Mouse (Mus musculus) embryonic facial prominence, embryonic 14.5 days (tissue): ENCODE results near the gene Spib. TPM values are rescaled to one million over a fixed set of nuclear protein-coding genes. Genes with fewer than 3 reads are reported as not detected.
A peak's percentile ranks its signal among the peaks of the same experiment; 100 is the strongest.

Experiments
- ATAC-seq: fragments of 200-750 bp; cut with Nextera tagmentation; 2 replicates; pipeline ENCODE4 v1.8.0; 2017; ENCODE audit warnings: low read depth, moderate number of reproducible peaks, moderate TSS enrichment
- DNase-seq: peaks from one replicate; pipeline ENCODE4 v3.0.0-alpha.2; 2015; ENCODE audit warnings: low spot score
- H3K27ac ChIP-seq: fragments of 300-500 bp; sonication (generic); replicated peaks from 2 replicates; pipeline ENCODE4 v1.5.1; 2014; ENCODE audit warnings: low read depth, mild to moderate bottlenecking, low read length, moderate library complexity
- H3K27me3 ChIP-seq: fragments of 300-500 bp; sonication (generic); replicated peaks from 2 replicates; pipeline ENCODE4 v1.6.1; 2014; ENCODE audit warnings: low read length; ENCODE audit not compliant: control insufficient read depth, insufficient read depth
- H3K36me3 ChIP-seq: fragments of 300-500 bp; sonication (generic); 2 replicates; pipeline ENCODE4 v1.6.1; 2014; ENCODE audit warnings: low read length, mixed read lengths; ENCODE audit not compliant: control insufficient read depth, insufficient read depth
- H3K4me1 ChIP-seq: fragments of 300-500 bp; sonication (generic); 2 replicates; pipeline ENCODE4 v1.6.1; 2014; ENCODE audit warnings: antibody characterized with exemption, low read length; ENCODE audit not compliant: control insufficient read depth, insufficient read depth
- H3K4me2 ChIP-seq: fragments of 300-500 bp; sonication (generic); 2 replicates; pipeline ENCODE4 v1.6.1; 2014; ENCODE audit warnings: low read depth, mild to moderate bottlenecking, low read length, moderate library complexity, mixed read lengths
- H3K4me3 ChIP-seq: fragments of 300-500 bp; sonication (generic); 2 replicates; pipeline ENCODE4 v1.5.1; 2014; ENCODE audit warnings: low read depth, mild to moderate bottlenecking, low read length
- H3K9ac ChIP-seq: fragments of 300-500 bp; sonication (generic); 2 replicates; pipeline ENCODE4 v1.6.1; 2014; ENCODE audit warnings: low read depth, mild to moderate bottlenecking, low read length, moderate library complexity, mixed read lengths
- H3K9me3 ChIP-seq: fragments of 300-500 bp; sonication (generic); 2 replicates; pipeline ENCODE4 v1.6.1; 2016; ENCODE audit warnings: low read length; ENCODE audit not compliant: control insufficient read depth
- WGBS: fragments of 180-500 bp; shearing (Covaris S2); extraction: QIAGEN DNeasy Blood & Tissue Kit; methylation state at CpG from one replicate; pipeline ENCODE4 v1.1.7; 2014; 5-methylcytosine and 5-hydroxymethylcytosine counted together
- polyA plus RNA-seq: library from polyadenylated mRNA; unstranded; fragments of >200 nt; fragmentation: Nextera tagmentation; extraction: Ambion mirVana; gene quantifications from 2 replicates; pipeline ENCODE4 v1.2.1, GENCODE M21; 2014

The Spib gene
- polyA plus RNA-seq, 1 experiment from 2014 or later, result 0.26 TPM

DNA sequence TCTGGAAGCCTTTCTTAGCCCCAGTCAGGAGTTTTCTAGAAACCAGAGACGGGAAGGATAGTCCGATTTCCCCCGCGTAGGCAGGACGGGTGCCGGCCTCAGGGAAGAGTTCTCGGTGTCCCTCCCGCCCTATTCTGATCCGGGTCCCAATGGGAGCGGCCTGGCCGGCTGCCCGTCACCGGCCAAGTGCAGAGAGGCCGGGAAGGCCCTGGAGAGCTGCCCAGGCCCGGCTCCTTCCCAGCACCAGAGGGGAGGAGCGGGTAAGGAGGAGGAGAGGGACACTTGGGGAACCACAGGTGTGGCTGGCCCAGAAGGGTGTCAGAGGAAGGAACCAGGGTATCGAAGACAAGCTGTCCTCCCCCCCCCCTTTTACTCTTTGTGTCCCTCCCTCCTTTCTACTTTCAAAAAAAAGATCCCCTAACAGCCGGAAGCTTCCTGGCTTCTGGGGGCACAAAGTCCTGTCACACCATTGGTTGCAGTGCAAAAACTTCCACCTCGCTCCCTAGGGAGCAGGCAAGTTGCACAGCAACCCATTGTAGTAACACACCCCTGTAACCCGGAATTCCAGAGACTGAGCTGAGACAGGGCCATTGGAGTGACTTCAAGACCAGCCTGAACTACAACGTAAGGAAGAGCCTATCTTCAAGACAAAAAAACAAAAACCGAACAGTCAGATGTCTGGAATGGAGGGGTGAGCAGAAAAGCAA lies 6.6 kb downstream of the Spib start:
- Histone ChIP-seq H3K36me3 (no peaks in the 10 kb centered on the region), H3K9ac (0 out of 2 replicates have a peak overlapping the region, but pooled peaks have one; percentile 16), H3K9me3 (no peaks in the 10 kb centered on the region), H3K4me2 (peak overlapping the region; percentile 25; the same call in 1 of the 2 replicates), H3K27me3 (peaks cover 59% of the 10 kb centered on the region), H3K27ac (no peak overlapping the region), H3K4me3 (no peak overlapping the region), H3K4me1 (peaks cover 6% of the 10 kb centered on the region; the same call in 1 of the 2 replicates)
- WGBS, result 11% methylated on average over 19 of the region's 22 CpGs
- ATAC-seq (peak; percentile 7; the same call in 1 of the 2 replicates), DNase-seq (peak; percentile 46)

GRCm38 (mm10) chr7:44524502-44524901 lies 7.4 kb downstream of the Spib start, which contains the start of gene Mybpc2:
Gene Mybpc2 (minus strand): TSS chr7:44524656.
- no peak within 1 kb of the TSS for H3K4me3 ChIP-seq
- H3K27ac ChIP-seq, result no peak within 1 kb of the TSS
- ATAC-seq (no peak), DNase-seq (no peak)
- no peaks in the 10 kb centered on the region for H3K36me3 ChIP-seq
- WGBS, result 25% methylated on average over 12 of the region's 12 CpGs
- peaks cover 59% of the 10 kb centered on the region for H3K27me3 ChIP-seq
- 0 out of 2 replicates have a peak within 1 kb of the TSS, but pooled peaks have one; percentile 16 for H3K9ac ChIP-seq
- H3K4me1 ChIP-seq, result peaks cover 6% of the 10 kb centered on the region; the same call in 1 of the 2 replicates
- H3K4me2 ChIP-seq, result peak within 1 kb of the TSS; percentile 25; the same call in 1 of the 2 replicates
- no peaks in the 10 kb centered on the region for H3K9me3 ChIP-seq

GRCm38 (mm10) chr7:44523056-44523455 lies 8.8 kb downstream of the Spib start:
- no peak for ATAC-seq
- Histone ChIP-seq H3K4me1 (peaks cover 6% of the 10 kb centered on the region; the same call in 1 of the 2 replicates), H3K27me3 (peaks cover 53% of the 10 kb centered on the region), H3K36me3 (no peaks in the 10 kb centered on the region), H3K27ac (no peak overlapping the region), H3K9me3 (no peaks in the 10 kb centered on the region), H3K9ac (no peak overlapping the region), H3K4me2 (no peak overlapping the region), H3K4me3 (no peak overlapping the region)
- DNase-seq, result no peak
- WGBS, result 52% methylated on average over 2 of the region's 2 CpGs

- Histone ChIP-seq H3K4me1 (0 out of 2 replicates have a peak, but pooled peaks cover 6% of the 10 kb centered on the region), H3K27me3 (peaks cover 50% of the 10 kb centered on the region), H3K4me3 (no peak overlapping the region), H3K9me3 (no peaks in the 10 kb centered on the region), H3K9ac (peak overlapping the region; percentile 34; the same call in 1 of the 2 replicates), H3K4me2 (peak overlapping the region; percentile 34), H3K27ac (no peak overlapping the region), H3K36me3 (no peaks in the 10 kb centered on the region)
- ATAC-seq (peak; percentile 62; the same call in 1 of the 2 replicates), DNase-seq (peak; percentile 53)
- WGBS, result 5% methylated on average over 14 of the region's 20 CpGs
These were observed 10.2 kb downstream of the Spib start for GRCm38 (mm10) chr7:44521710-44522109.

DNA sequence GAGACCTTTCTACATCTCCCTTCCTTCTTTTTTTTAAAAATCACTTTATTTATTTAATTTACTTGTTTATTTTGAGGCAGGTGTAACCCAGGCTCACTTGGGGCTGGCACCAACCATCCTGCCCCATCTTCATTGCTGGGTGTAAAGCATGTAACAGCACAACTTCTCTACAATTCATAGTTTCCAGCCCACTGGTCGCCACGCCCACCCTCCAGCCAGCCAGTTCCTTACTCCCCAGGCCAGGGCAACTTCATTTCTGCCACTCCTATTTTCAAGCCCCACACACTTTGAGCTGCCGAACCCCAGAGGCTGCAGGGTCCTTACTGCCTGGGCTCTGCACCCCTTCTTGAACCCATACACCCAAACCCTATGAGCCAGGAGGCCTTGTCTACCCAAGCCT lies 10.9 kb downstream of the Spib start:
- Histone ChIP-seq H3K27me3 (peaks cover 45% of the 10 kb centered on the region), H3K4me1 (0 out of 2 replicates have a peak, but pooled peaks cover 6% of the 10 kb centered on the region)
- ATAC-seq, result no peak

DNA sequence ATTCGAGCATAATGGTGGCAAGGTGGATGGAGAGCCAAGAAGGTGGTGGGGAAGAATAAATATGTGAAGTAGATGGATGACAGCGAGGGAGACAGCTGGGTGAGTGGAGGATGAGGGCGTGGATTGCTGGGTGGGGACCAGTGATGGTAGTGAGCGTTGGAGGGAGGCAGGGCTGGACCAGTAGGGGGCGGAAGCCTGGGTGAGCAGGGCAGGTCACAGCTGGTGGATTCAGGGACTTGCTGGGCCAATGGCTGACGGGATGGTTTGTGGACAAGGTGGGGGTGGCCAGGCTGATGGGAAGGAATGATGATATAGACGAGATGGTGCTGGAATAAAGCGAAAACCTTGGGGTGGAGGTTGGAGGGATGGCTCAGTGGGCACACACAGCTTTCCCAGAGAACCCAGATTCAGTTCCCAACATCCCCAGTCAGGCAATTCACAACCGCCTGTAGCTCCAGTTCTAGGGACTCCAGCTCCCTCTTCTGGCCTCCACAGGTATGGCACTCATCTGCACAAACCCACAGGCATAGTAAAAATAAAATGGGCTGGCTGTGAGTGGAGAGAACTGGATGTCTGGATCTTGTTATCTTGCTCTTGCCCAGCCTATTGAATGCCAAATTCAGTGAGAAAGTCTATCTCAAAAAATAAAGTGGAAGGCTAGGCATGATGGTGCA lies 12.5 kb downstream of the Spib start:
- peaks cover 31% of the 10 kb centered on the region for H3K27me3 ChIP-seq
- no peak for ATAC-seq
- H3K4me3 ChIP-seq, result no peak overlapping the region
- no peaks in the 10 kb centered on the region for H3K4me1 ChIP-seq
- H3K9ac ChIP-seq, result no peak overlapping the region
- no peak for DNase-seq
- H3K4me2 ChIP-seq, result no peak overlapping the region
- WGBS, result 65% methylated on average over 9 of the region's 9 CpGs
- no peak overlapping the region for H3K27ac ChIP-seq
- no peaks in the 10 kb centered on the region for H3K36me3 ChIP-seq
- no peaks in the 10 kb centered on the region for H3K9me3 ChIP-seq

More for the DNA sequence above, 10.9 kb downstream of the Spib start:
- no peaks in the 10 kb centered on the region for H3K9me3 ChIP-seq
- no peaks in the 10 kb centered on the region for H3K36me3 ChIP-seq
- DNase-seq, result no peak
- no peak overlapping the region for H3K4me2 ChIP-seq
- H3K9ac ChIP-seq, result no peak overlapping the region
- 62% methylated on average over 3 of the region's 3 CpGs for WGBS
- no peak overlapping the region for H3K4me3 ChIP-seq
- no peak overlapping the region for H3K27ac ChIP-seq

- Histone ChIP-seq H3K4me2 (no peak overlapping the region), H3K4me1 (no peaks in the 10 kb centered on the region), H3K9me3 (0 out of 2 replicates have a peak, but pooled peaks cover 3% of the 10 kb centered on the region), H3K4me3 (no peak overlapping the region), H3K27me3 (peaks cover 8% of the 10 kb centered on the region), H3K27ac (no peak overlapping the region), H3K36me3 (no peaks in the 10 kb centered on the region), H3K9ac (no peak overlapping the region)
- DNase-seq (no peak), ATAC-seq (no peak)
These were observed 24.4 kb downstream of the Spib start for GRCm38 (mm10) chr7:44507491-44507890.

DNA sequence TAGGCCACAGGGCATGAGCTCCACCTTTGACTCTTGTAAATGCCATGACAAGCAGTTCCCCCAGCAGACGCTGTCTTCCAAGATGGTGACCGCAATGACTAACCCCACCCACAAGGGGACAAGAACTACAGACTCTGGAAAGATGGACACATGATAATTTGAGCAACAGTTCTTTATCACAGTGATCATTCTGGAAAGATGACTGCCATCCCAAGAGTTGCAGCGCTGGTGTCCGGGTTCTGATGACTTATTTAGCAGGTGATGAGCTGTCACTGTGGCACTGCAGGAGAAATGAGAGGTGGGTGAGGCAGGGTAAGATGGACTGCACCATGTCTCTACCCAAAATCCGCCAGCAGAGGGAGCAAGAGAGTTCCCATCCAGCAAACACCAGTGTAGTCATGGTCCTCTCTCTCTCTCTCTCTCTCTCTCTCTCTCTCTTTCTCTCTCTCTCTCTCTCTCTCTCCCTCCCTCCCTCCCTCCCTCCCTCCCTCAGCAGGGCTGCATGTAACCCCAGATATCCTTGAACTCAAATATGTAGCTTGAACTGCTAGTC lies 30.2 kb downstream of the Spib start:
- no peak overlapping the region for H3K27ac ChIP-seq
- 41% methylated on average over 5 of the region's 5 CpGs for WGBS
- ATAC-seq (0 out of 2 replicates have a peak, but pooled peaks have one; percentile 62), DNase-seq (peak; percentile 43)
- no peak overlapping the region for H3K4me2 ChIP-seq
- H3K27me3 ChIP-seq, result no peaks in the 10 kb centered on the region
- H3K9me3 ChIP-seq, result 0 out of 2 replicates have a peak, but pooled peaks cover 3% of the 10 kb centered on the region
- H3K36me3 ChIP-seq, result no peaks in the 10 kb centered on the region
- H3K9ac ChIP-seq, result no peak overlapping the region
- no peaks in the 10 kb centered on the region for H3K4me1 ChIP-seq
- no peak overlapping the region for H3K4me3 ChIP-seq
